Mouse (Mus musculus): ENCODE results near the gene Tbc1d30.

Gene Tbc1d30

GRCm38 (mm10) chr10:121216804-121217203, 134.3 kb downstream of the Tbc1d30 start:
- no peak for DNase-seq

All from lung, postnatal 36 days (tissue).